Mouse (Mus musculus): ENCODE measurements around the gene 1810046K07Rik. TPM values are rescaled to one million over a fixed set of nuclear protein-coding genes. Genes with fewer than 3 reads are reported as not detected.

Gene 1810046K07Rik
- polyA plus RNA-seq, 1 experiment from 2014 or later, result not detected

DNA sequence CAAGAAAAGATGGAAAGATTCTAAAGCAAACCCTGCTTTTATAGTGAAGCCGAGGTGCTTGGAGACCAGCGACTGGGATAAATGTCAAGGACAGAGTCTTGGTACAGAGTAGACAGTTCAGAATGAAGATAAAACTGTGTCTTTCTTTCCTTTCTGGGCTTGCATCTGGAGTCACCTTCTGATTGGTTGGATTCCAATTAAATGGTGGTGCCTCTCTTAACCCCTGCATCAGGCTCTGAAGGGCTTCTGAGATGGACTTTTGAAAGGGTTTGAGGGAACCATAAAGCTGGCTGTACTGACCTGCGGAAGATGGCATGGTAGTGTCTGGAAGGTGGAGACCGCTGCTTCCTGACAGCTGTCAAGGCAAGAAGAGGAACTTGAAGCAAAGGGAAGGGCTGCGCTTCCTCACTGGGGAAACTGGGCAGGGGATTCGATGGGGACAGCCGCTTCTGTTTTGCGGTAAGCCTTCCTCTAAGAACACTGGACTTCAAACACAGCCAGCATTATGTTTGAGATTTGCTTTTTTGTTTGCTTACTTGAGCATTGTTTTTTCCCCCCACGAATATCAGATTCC lies 55.0 kb downstream of the 1810046K07Rik start:
- H3K4me1 ChIP-seq (ENCODE audit: control insufficient read depth in 2 of 2, insufficient read depth in 2 of 2, low read length in 2 of 2), result peaks cover 4 to 12% of the 10 kb centered on the region in 2 experiments
- H3K27ac ChIP-seq (replicated peaks in 1 of 2; ENCODE audit: control insufficient read depth in 1 of 2, insufficient read depth in 1 of 2, low read depth in 2 of 2, low read length in 2 of 2), result no peak overlapping the region
- no peak overlapping the region for H3K4me2 ChIP-seq (ENCODE audit: low read length)
- H3K9ac ChIP-seq (ENCODE audit: low read length), result no peak overlapping the region
- H3K4me3 ChIP-seq (ENCODE audit: control insufficient read depth in 1 of 2, insufficient read depth in 1 of 2, low read depth in 1 of 2, low read length in 2 of 2), result no peak overlapping the region
- H3K27me3 ChIP-seq (ENCODE audit: control insufficient read depth, insufficient read depth, low read length), result no peaks in the 10 kb centered on the region
- no peaks in the 10 kb centered on the region for H3K36me3 ChIP-seq (ENCODE audit: control insufficient read depth, insufficient read depth, low read length)
- 66% methylated on average over 9 of the region's 9 CpGs for WGBS
- no peak for ATAC-seq (ENCODE audit: insufficient number of reproducible peaks, insufficient read depth, low FRiP score, low read depth)
- no peaks in the 10 kb centered on the region for H3K9me3 ChIP-seq (ENCODE audit: control insufficient read depth, low read length)

DNA sequence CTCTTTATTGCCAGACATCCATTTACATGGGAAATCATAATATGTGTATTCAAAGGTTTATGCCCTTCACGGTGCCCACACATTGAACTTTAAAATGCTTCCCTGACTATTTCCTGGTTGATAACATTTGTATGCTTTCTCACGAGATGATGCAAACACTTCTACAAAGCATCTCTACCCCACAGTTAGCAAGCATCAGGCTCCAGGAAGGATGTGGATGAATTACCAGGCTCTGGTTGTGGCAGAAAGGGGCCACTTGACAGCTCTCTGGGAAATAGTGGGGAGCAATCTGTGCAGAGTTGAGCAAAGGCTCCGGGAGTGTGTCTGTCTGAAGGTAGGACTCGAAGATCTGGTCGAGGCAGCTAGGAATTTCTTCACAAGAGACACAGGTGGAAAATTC lies 56.6 kb downstream of the 1810046K07Rik start:
- Histone ChIP-seq H3K27me3 (ENCODE audit: control insufficient read depth, insufficient read depth, low read length) (no peaks in the 10 kb centered on the region), H3K4me2 (ENCODE audit: low read length) (no peak overlapping the region), H3K9me3 (ENCODE audit: control insufficient read depth, low read length) (no peaks in the 10 kb centered on the region), H3K9ac (ENCODE audit: low read length) (no peak overlapping the region), H3K36me3 (ENCODE audit: control insufficient read depth, insufficient read depth, low read length) (no peaks in the 10 kb centered on the region), H3K27ac (replicated peaks in 1 of 2; ENCODE audit: control insufficient read depth in 1 of 2, insufficient read depth in 1 of 2, low read depth in 2 of 2, low read length in 2 of 2) (no peak overlapping the region), H3K4me3 (ENCODE audit: control insufficient read depth in 1 of 2, insufficient read depth in 1 of 2, low read depth in 1 of 2, low read length in 2 of 2) (no peak overlapping the region), H3K4me1 (ENCODE audit: control insufficient read depth in 2 of 2, insufficient read depth in 2 of 2, low read length in 2 of 2) (peaks cover 2 to 5% of the 10 kb centered on the region in 2 experiments; a peak in 2 of 4 replicates)
- no peak for ATAC-seq (ENCODE audit: insufficient number of reproducible peaks, insufficient read depth, low FRiP score, low read depth)
- 70% methylated on average over 5 of the region's 5 CpGs for WGBS

GRCm38 (mm10) chr9:51271073-51271472 lies 57.6 kb downstream of the 1810046K07Rik start:
- WGBS, result 71% methylated on average over 8 of the region's 8 CpGs
- Histone ChIP-seq H3K9ac (ENCODE audit: low read length) (no peak overlapping the region), H3K36me3 (ENCODE audit: control insufficient read depth, insufficient read depth, low read length) (no peaks in the 10 kb centered on the region), H3K27ac (replicated peaks in 1 of 2; ENCODE audit: control insufficient read depth in 1 of 2, insufficient read depth in 1 of 2, low read depth in 2 of 2, low read length in 2 of 2) (no peak overlapping the region), H3K9me3 (ENCODE audit: control insufficient read depth, low read length) (no peaks in the 10 kb centered on the region), H3K4me3 (ENCODE audit: control insufficient read depth in 1 of 2, insufficient read depth in 1 of 2, low read depth in 1 of 2, low read length in 2 of 2) (no peak overlapping the region), H3K4me2 (ENCODE audit: low read length) (no peak overlapping the region), H3K4me1 (ENCODE audit: control insufficient read depth in 2 of 2, insufficient read depth in 2 of 2, low read length in 2 of 2) (peaks cover 2 to 5% of the 10 kb centered on the region in 2 experiments; a peak in 2 of 4 replicates), H3K27me3 (ENCODE audit: control insufficient read depth, insufficient read depth, low read length) (no peaks in the 10 kb centered on the region)
- ATAC-seq (ENCODE audit: insufficient number of reproducible peaks, insufficient read depth, low FRiP score, low read depth), result no peak

DNA sequence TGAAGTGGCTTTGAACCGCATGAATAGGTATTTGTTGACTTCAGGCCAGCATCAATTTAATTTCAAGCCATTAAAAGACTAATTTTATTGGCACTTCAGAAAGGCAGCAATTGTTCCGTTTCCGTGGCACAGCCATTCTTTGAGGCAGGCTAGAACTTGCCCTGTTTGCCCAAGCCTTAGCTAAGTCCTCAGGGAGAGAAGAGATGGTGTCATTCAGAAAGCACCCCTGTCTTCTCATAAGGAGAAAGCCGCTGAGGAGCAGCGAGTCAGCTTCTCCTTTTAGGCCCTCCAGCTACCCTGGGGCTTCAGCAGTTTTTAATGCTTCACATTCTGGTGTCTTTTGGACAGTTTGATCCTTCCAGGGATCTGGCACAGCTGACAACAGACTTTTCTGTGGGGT lies 59.9 kb downstream of the 1810046K07Rik start:
- no peak overlapping the region for H3K4me3 ChIP-seq (ENCODE audit: control insufficient read depth in 1 of 2, insufficient read depth in 1 of 2, low read depth in 1 of 2, low read length in 2 of 2)
- no peak overlapping the region for H3K9ac ChIP-seq (ENCODE audit: low read length)
- H3K27ac ChIP-seq (replicated peaks in 1 of 2; ENCODE audit: control insufficient read depth in 1 of 2, insufficient read depth in 1 of 2, low read depth in 2 of 2, low read length in 2 of 2), result no peak overlapping the region
- H3K9me3 ChIP-seq (ENCODE audit: control insufficient read depth, low read length), result no peaks in the 10 kb centered on the region
- no peaks in the 10 kb centered on the region for H3K27me3 ChIP-seq (ENCODE audit: control insufficient read depth, insufficient read depth, low read length)
- no peak for ATAC-seq (ENCODE audit: insufficient number of reproducible peaks, insufficient read depth, low FRiP score, low read depth)
- H3K4me2 ChIP-seq (ENCODE audit: low read length), result no peak overlapping the region
- WGBS, result 83% methylated on average over 5 of the region's 5 CpGs
- no peaks in the 10 kb centered on the region for H3K36me3 ChIP-seq (ENCODE audit: control insufficient read depth, insufficient read depth, low read length)
- H3K4me1 ChIP-seq (ENCODE audit: control insufficient read depth in 2 of 2, insufficient read depth in 2 of 2, low read length in 2 of 2), result 0 out of 4 replicates have a peak, but pooled peaks cover 0 to 2% of the 10 kb centered on the region in 2 experiments

DNA sequence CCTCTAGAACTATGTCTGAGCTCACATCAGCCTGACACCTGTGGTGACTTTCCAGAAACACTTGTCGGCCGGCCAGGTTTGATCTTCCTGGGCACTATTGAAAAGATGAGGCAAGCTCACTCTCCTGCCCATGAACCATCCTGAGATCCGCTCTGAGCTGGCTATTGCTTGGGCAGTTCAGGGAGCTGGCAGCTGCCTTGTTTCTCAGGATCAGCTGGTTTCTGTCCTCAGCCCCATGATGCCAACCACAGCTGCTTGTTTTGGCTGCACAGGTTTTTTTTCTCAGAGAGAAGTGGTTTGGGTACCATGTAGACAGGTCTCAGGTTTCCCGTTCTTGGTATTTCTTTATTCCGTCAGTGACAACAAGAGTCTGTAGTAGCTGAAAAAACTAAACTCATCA lies 70.3 kb downstream of the 1810046K07Rik start:
- ATAC-seq (ENCODE audit: insufficient number of reproducible peaks, insufficient read depth, low FRiP score, low read depth), result no peak
- 73% methylated on average over 5 of the region's 5 CpGs for WGBS
- Histone ChIP-seq H3K27me3 (ENCODE audit: control insufficient read depth, insufficient read depth, low read length) (no peaks in the 10 kb centered on the region), H3K27ac (replicated peaks in 1 of 2; ENCODE audit: control insufficient read depth in 1 of 2, insufficient read depth in 1 of 2, low read depth in 2 of 2, low read length in 2 of 2) (no peak overlapping the region), H3K9ac (ENCODE audit: low read length) (no peak overlapping the region), H3K4me1 (ENCODE audit: control insufficient read depth in 2 of 2, insufficient read depth in 2 of 2, low read length in 2 of 2) (no peaks in the 10 kb centered on the region), H3K9me3 (ENCODE audit: control insufficient read depth, low read length) (no peaks in the 10 kb centered on the region), H3K4me3 (ENCODE audit: control insufficient read depth in 1 of 2, insufficient read depth in 1 of 2, low read depth in 1 of 2, low read length in 2 of 2) (no peak overlapping the region), H3K36me3 (ENCODE audit: control insufficient read depth, insufficient read depth, low read length) (no peaks in the 10 kb centered on the region), H3K4me2 (ENCODE audit: low read length) (no peak overlapping the region)

DNA sequence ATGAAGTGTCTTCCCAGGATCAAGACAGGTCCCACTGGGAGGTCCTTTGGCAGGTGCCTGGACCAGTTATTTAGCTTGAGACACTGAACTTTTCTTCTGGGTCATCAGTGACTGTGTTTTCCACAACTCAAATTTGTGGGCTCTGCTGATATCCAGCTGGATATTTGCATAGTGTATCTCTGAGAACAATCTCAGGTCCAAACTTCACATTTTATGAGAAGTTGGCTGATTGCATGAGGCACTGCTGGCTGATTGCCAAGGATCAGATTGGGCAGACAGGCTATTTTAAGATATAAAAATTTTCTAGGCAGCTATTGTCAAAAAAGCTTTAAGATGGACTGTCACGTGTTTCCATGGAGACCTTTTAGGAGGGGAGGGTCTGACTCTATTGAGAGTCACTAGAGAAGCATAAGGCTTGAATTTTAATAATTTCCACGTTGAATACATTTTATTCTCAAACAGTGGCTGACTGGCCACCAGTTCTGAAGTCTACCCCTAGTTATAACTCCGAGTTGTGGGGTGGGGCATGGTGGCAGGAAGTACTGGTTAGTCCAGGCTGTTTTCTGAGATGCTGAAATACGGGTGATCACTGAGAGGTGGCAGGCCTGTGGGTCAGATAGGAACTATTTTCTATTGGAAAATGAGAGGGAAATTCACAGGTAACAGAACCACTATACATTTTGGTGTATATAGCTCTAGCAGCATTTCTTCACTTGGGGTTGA lies 71.8 kb downstream of the 1810046K07Rik start:
- Histone ChIP-seq H3K27me3 (ENCODE audit: control insufficient read depth, insufficient read depth, low read length) (no peaks in the 10 kb centered on the region), H3K27ac (replicated peaks in 1 of 2; ENCODE audit: control insufficient read depth in 1 of 2, insufficient read depth in 1 of 2, low read depth in 2 of 2, low read length in 2 of 2) (no peak overlapping the region), H3K36me3 (ENCODE audit: control insufficient read depth, insufficient read depth, low read length) (no peaks in the 10 kb centered on the region), H3K4me1 (ENCODE audit: control insufficient read depth in 2 of 2, insufficient read depth in 2 of 2, low read length in 2 of 2) (no peaks in the 10 kb centered on the region), H3K4me3 (ENCODE audit: control insufficient read depth in 1 of 2, insufficient read depth in 1 of 2, low read depth in 1 of 2, low read length in 2 of 2) (no peak overlapping the region), H3K4me2 (ENCODE audit: low read length) (no peak overlapping the region), H3K9me3 (ENCODE audit: control insufficient read depth, low read length) (no peaks in the 10 kb centered on the region), H3K9ac (ENCODE audit: low read length) (no peak overlapping the region)
- ATAC-seq (ENCODE audit: insufficient number of reproducible peaks, insufficient read depth, low FRiP score, low read depth), result no peak
- 68% methylated on average over 4 of the region's 4 CpGs for WGBS
